Comparison of ENCODE assay signal across 20 mouse cellular contexts in the genomic region with DNA sequence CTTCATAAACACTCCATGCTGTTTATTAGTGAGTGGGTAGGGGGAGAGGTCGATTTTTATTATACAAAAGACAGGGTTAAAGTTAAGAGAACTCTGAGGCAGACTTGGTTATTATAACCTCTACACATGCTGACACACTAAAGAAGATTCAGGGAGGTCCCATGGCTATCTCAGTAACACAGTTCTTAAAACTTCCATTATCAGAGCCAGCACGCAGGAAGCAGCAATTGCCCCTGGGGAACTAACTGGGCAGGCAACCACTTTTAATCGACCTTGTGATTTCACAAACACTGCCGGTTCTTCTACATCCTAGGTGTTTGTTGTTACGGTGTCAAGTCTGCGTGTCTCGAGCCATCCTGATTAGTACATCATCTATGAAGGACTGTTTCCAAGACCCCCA. TPM values are rescaled to one million over a fixed set of nuclear protein-coding genes. Genes with fewer than 3 reads are reported as not detected.
DNase-seq lines count a peak whose midpoint lies in the region; ATAC-seq and TF ChIP-seq lines count a peak whose summit lies in the region.
"Had no signal": no experiment of that assay in that cellular context is flagged by ENCODE, and none has a peak within 500 bp of the region (broad histone marks: within the 10 kb centered on the region; RNA-seq: fewer than 3 reads in every experiment).

No protein-coding gene starts in this region.

- ATAC-seq in forebrain, embryonic 11.5 days (replicated peaks; ENCODE audit: low FRiP score) = no peak
- no peak for ATAC-seq in forebrain, postnatal 0 days
- ATAC-seq in liver, embryonic 14.5 days (ENCODE audit: insufficient read depth) = no peak; the same call in 1 of the 2 replicates
- ATAC-seq in hindbrain, embryonic 14.5 days (ENCODE audit: low FRiP score) = no peak
- ATAC-seq: forebrain, embryonic 15.5 days; hindbrain, postnatal 0 days had no signal

- peak; percentile 71 to 84 for TF ChIP-seq EP300 in MEL (IDR thresholded peaks at IDR 0.05; ENCODE audit: low read depth in 1 of 2, low read length in 2 of 2)
- TF ChIP-seq EP300 in liver, embryonic 14.5 days (IDR thresholded peaks at IDR 0.05; ENCODE audit: low read depth) = peak; percentile 24; the same call in 1 of the 2 replicates

- no peaks in the 10 kb centered on the region for H3K4me1 ChIP-seq in forebrain, embryonic 11.5 days (replicated peaks; ENCODE audit: control insufficient read depth, insufficient read depth, low read length)
- peaks cover 11% of the 10 kb centered on the region for H3K4me1 ChIP-seq in forebrain, postnatal 0 days (ENCODE audit: insufficient read depth)
- H3K4me1 ChIP-seq in MEL (ENCODE audit: control insufficient read depth in 1 of 2, insufficient read depth in 2 of 2, low read length in 2 of 2) = peaks cover 2 to 7% of the 10 kb centered on the region in 2 experiments; a peak in 2 of 4 replicates
- H3K4me1 ChIP-seq in liver, embryonic 14.5 days (replicated peaks; ENCODE audit: control insufficient read depth in 2 of 2, insufficient read depth in 2 of 2, low read length in 1 of 2) = peaks cover 0 to 5% of the 10 kb centered on the region in 2 experiments; a peak in 1 of 4 replicates
- H3K4me1 ChIP-seq in hindbrain, embryonic 10.5 days (replicated peaks) = no peaks in the 10 kb centered on the region
- H3K4me1 ChIP-seq in hindbrain, embryonic 14.5 days (replicated peaks; ENCODE audit: control insufficient read depth, insufficient read depth, low read length) = no peaks in the 10 kb centered on the region; the same call in none of the 2 replicates
- H3K4me1 ChIP-seq: embryonic facial prominence, embryonic 15.5 days had no signal

- H3K27me3 ChIP-seq in forebrain, embryonic 11.5 days (ENCODE audit: control insufficient read depth, insufficient read depth, low read length) = no peaks in the 10 kb centered on the region
- no peaks in the 10 kb centered on the region for H3K27me3 ChIP-seq in forebrain, postnatal 0 days (ENCODE audit: insufficient read depth, low read length)
- H3K27me3 ChIP-seq in MEL (ENCODE audit: control insufficient read depth in 1 of 2, insufficient read depth in 2 of 2, low read length in 2 of 2) = no peaks in the 10 kb centered on the region
- H3K27me3 ChIP-seq in liver, embryonic 14.5 days (ENCODE audit: control insufficient read depth, insufficient read depth, low read length) = no peaks in the 10 kb centered on the region
- H3K27me3 ChIP-seq in hindbrain, embryonic 10.5 days (ENCODE audit: insufficient read depth, poor library complexity, severe bottlenecking) = no peaks in the 10 kb centered on the region
- H3K27me3 ChIP-seq in hindbrain, embryonic 14.5 days (ENCODE audit: control insufficient read depth, insufficient read depth, low read length) = no peaks in the 10 kb centered on the region
- H3K27me3 ChIP-seq: embryonic facial prominence, embryonic 15.5 days; forebrain, embryonic 15.5 days; heart, embryonic 13.5 days; hindbrain, embryonic 12.5 days had no signal

- no peak overlapping the region for H3K27ac ChIP-seq in forebrain, embryonic 11.5 days (ENCODE audit: low read depth, low read length)
- H3K27ac ChIP-seq in forebrain, postnatal 0 days (ENCODE audit: low read depth, low read length) = no peak overlapping the region
- H3K27ac ChIP-seq in MEL (ENCODE audit: control insufficient read depth, low read depth, low read length) = no peak overlapping the region
- no peak overlapping the region for H3K27ac ChIP-seq in liver, embryonic 14.5 days
- no peak overlapping the region for H3K27ac ChIP-seq in hindbrain, embryonic 10.5 days
- no peak overlapping the region for H3K27ac ChIP-seq in hindbrain, embryonic 14.5 days
- H3K27ac ChIP-seq: embryonic facial prominence, embryonic 15.5 days; forebrain, embryonic 10.5 days; forebrain, embryonic 15.5 days; heart, embryonic 13.5 days; hindbrain, embryonic 12.5 days; hindbrain, postnatal 0 days had no signal

- no peak for TF ChIP-seq CTCF in forebrain, postnatal 0 days (IDR thresholded peaks at IDR 0.05; ENCODE audit: low read depth)
- TF ChIP-seq CTCF in MEL (IDR thresholded peaks at IDR 0.05 in 2 of 3, conservative IDR thresholded peaks at IDR 0.05 in 1 of 3; ENCODE audit: control insufficient read depth in 1 of 3, insufficient read depth in 1 of 3, low read depth in 2 of 3, low read length in 3 of 3, poor library complexity in 1 of 3, severe bottlenecking in 1 of 3) = no peak
- no peak for TF ChIP-seq CTCF in liver, embryonic 14.5 days (IDR thresholded peaks at IDR 0.05; ENCODE audit: low read depth)

- WGBS in forebrain, embryonic 11.5 days = 89% methylated on average over 7 of the region's 7 CpGs
- WGBS in forebrain, postnatal 0 days = 90% methylated on average over 7 of the region's 7 CpGs
- WGBS in liver, embryonic 14.5 days (ENCODE audit: insufficient replicate concordance) = 7% methylated on average over 7 of the region's 7 CpGs
- 90% methylated on average over 7 of the region's 7 CpGs for WGBS in hindbrain, embryonic 10.5 days
- WGBS in hindbrain, embryonic 14.5 days = 86% methylated on average over 7 of the region's 7 CpGs

- H3K9me3 ChIP-seq in forebrain, embryonic 11.5 days (ENCODE audit: control insufficient read depth, low read length) = no peaks in the 10 kb centered on the region
- H3K9me3 ChIP-seq in forebrain, postnatal 0 days (ENCODE audit: low read length) = no peaks in the 10 kb centered on the region
- no peaks in the 10 kb centered on the region for H3K9me3 ChIP-seq in MEL (replicated peaks; ENCODE audit: insufficient read depth, low read length)
- H3K9me3 ChIP-seq in liver, embryonic 14.5 days (ENCODE audit: control insufficient read depth, low read length) = no peaks in the 10 kb centered on the region
- no peaks in the 10 kb centered on the region for H3K9me3 ChIP-seq in hindbrain, embryonic 10.5 days
- H3K9me3 ChIP-seq in hindbrain, embryonic 14.5 days (ENCODE audit: control insufficient read depth, low read length) = no peaks in the 10 kb centered on the region
- H3K9me3 ChIP-seq: embryonic facial prominence, embryonic 15.5 days; forebrain, embryonic 10.5 days; forebrain, embryonic 15.5 days; heart, embryonic 13.5 days; hindbrain, embryonic 12.5 days had no signal

- no peak overlapping the region for H3K9ac ChIP-seq in forebrain, embryonic 11.5 days (ENCODE audit: low read length)
- no peak overlapping the region for H3K9ac ChIP-seq in forebrain, postnatal 0 days
- H3K9ac ChIP-seq in MEL (ENCODE audit: control insufficient read depth, low read depth, low read length, poor library complexity, severe bottlenecking) = no peak overlapping the region
- no peak overlapping the region for H3K9ac ChIP-seq in liver, embryonic 14.5 days (replicated peaks)
- no peak overlapping the region for H3K9ac ChIP-seq in hindbrain, embryonic 14.5 days
- H3K9ac ChIP-seq: embryonic facial prominence, embryonic 15.5 days; forebrain, embryonic 15.5 days; heart, embryonic 13.5 days; hindbrain, embryonic 12.5 days had no signal

- no peak for TF ChIP-seq RAD21 in MEL (IDR thresholded peaks at IDR 0.05; ENCODE audit: low read depth, low read length)

- no peak overlapping the region for H3K4me2 ChIP-seq in forebrain, embryonic 11.5 days (ENCODE audit: low read depth, low read length, severe bottlenecking)
- H3K4me2 ChIP-seq in forebrain, postnatal 0 days (ENCODE audit: low read depth) = no peak overlapping the region
- no peak overlapping the region for H3K4me2 ChIP-seq in liver, embryonic 14.5 days (ENCODE audit: low read depth)
- H3K4me2 ChIP-seq in hindbrain, embryonic 14.5 days (replicated peaks) = no peak overlapping the region
- H3K4me2 ChIP-seq: embryonic facial prominence, embryonic 15.5 days; forebrain, embryonic 15.5 days; heart, embryonic 13.5 days; hindbrain, embryonic 12.5 days had no signal

- peak; percentile 30 for DNase-seq in forebrain, embryonic 11.5 days (ENCODE audit: low spot score)
- DNase-seq in forebrain, postnatal 0 days = no peak
- DNase-seq in MEL (ENCODE audit: low read depth, low spot score) (peak; percentile 66), MEL-GATA-1-ER (ENCODE audit: extremely low read depth, low read depth) (peak; percentile 72)
- DNase-seq in liver, embryonic 14.5 days (ENCODE audit: low read depth in 3 of 3, low spot score in 3 of 3) = no peak
- no peak for DNase-seq in hindbrain, embryonic 10.5 days (ENCODE audit: low spot score)
- DNase-seq in hindbrain, embryonic 14.5 days (ENCODE audit: low spot score) = no peak
- DNase-seq: cerebellum, adult 11-12 months; cerebellum, adult 9-10 months; embryo, embryonic 11 days; gastrocnemius, postnatal 10 days; heart, postnatal 36 days; kidney, adult 11 months had no signal

- no peak overlapping the region for H3K4me3 ChIP-seq in forebrain, embryonic 11.5 days (ENCODE audit: low read depth, low read length)
- H3K4me3 ChIP-seq in forebrain, postnatal 0 days (ENCODE audit: low read depth, low read length) = no peak overlapping the region
- no peak overlapping the region for H3K4me3 ChIP-seq in MEL (ENCODE audit: control insufficient read depth in 1 of 2, insufficient read depth in 1 of 2, low read depth in 2 of 2, low read length in 2 of 2)
- no peak overlapping the region for H3K4me3 ChIP-seq in liver, embryonic 14.5 days (ENCODE audit: insufficient read depth in 1 of 2, low read depth in 2 of 2, low read length in 2 of 2)
- H3K4me3 ChIP-seq in hindbrain, embryonic 10.5 days = no peak overlapping the region
- H3K4me3 ChIP-seq in hindbrain, embryonic 14.5 days (replicated peaks; ENCODE audit: low read length) = no peak overlapping the region
- H3K4me3 ChIP-seq: embryonic facial prominence, embryonic 15.5 days; erythroblast, embryonic 14.5 days; forebrain, embryonic 10.5 days; forebrain, embryonic 15.5 days; heart, embryonic 13.5 days; hindbrain, embryonic 12.5 days had no signal

- TF ChIP-seq POLR2A in MEL (IDR thresholded peaks at IDR 0.05; ENCODE audit: control insufficient read depth in 1 of 2, insufficient read depth in 1 of 2, low read depth in 1 of 2, low read length in 2 of 2, poor library complexity in 1 of 2) = no peak

- no peaks in the 10 kb centered on the region for H3K79me2 ChIP-seq in MEL (ENCODE audit: control insufficient read depth, insufficient read depth, low read length, poor library complexity)

- H3K36me3 ChIP-seq in forebrain, embryonic 11.5 days (ENCODE audit: control insufficient read depth, insufficient read depth, low read length) = peaks cover 2% of the 10 kb centered on the region; the same call in 1 of the 2 replicates
- H3K36me3 ChIP-seq in forebrain, postnatal 0 days (ENCODE audit: insufficient read depth) = peaks cover 21% of the 10 kb centered on the region
- peaks cover 0 to 11% of the 10 kb centered on the region in 2 experiments; a peak in 2 of 4 replicates for H3K36me3 ChIP-seq in MEL (ENCODE audit: control insufficient read depth in 1 of 2, insufficient read depth in 2 of 2, low read length in 2 of 2)
- no peaks in the 10 kb centered on the region for H3K36me3 ChIP-seq in liver, embryonic 14.5 days (replicated peaks; ENCODE audit: control insufficient read depth, insufficient read depth, low read depth)
- H3K36me3 ChIP-seq in hindbrain, embryonic 10.5 days = peaks cover 60% of the 10 kb centered on the region
- peaks cover 61% of the 10 kb centered on the region for H3K36me3 ChIP-seq in hindbrain, embryonic 14.5 days (replicated peaks; ENCODE audit: control insufficient read depth, insufficient read depth)
- H3K36me3 ChIP-seq: embryonic facial prominence, embryonic 15.5 days; heart, embryonic 13.5 days had no signal

RNA-seq across cellular contexts. Expression of gene Gng2, which starts 22.4 kb away (rescaled TPM):
- polyA plus RNA-seq in forebrain, embryonic 11.5 days (2014; fragmentation: Nextera tagmentation; extraction: Ambion mirVana) = 138 and 142 TPM in 2 replicates
- 447 and 546 TPM in 2 replicates for total RNA-seq in forebrain, postnatal 0 days (2014; rRNA removed)
- polyA plus RNA-seq in forebrain, postnatal 0 days (2015; fragmentation: Nextera tagmentation; extraction: Ambion mirVana) = 367 and 462 TPM in 2 replicates
- 3.3 and 8.9 TPM in 2 replicates for total RNA-seq in MEL (2012; rRNA removed)
- polyA plus RNA-seq in MEL (2012; ENCODE audit: insufficient read depth in 1 of 2, insufficient read length in 2 of 2, low read depth in 1 of 2, low replicate concordance in 2 of 2, missing spikeins in 1 of 2) = 10 to 100 TPM in 1 of 2 experiments, not detected in 1; 17.2 TPM
- 2.7 and 5.2 TPM in 2 replicates for polyA plus RNA-seq in liver, embryonic 14.5 days (2012; rRNA removed)
- polyA plus RNA-seq in liver, embryonic 14.5 days (2014; fragmentation: Nextera tagmentation; extraction: Ambion mirVana) = 6.7 and 8.7 TPM in 2 replicates
- 105 and 141 TPM in 2 replicates for polyA plus RNA-seq in hindbrain, embryonic 10.5 days (2016; fragmentation: Nextera tagmentation; extraction: Ambion mirVana)
- polyA plus RNA-seq in hindbrain, embryonic 14.5 days (2014; fragmentation: Nextera tagmentation; extraction: Ambion mirVana) = 362 and 393 TPM in 2 replicates
- polyA plus RNA-seq: erythroblast, embryonic 14.5 days had no signal

Comparison
In these comparisons a context has a peak if more than half of its experiments do, and no peak if none do; other contexts are left out.
1. DNase-seq: peak in forebrain, embryonic 11.5 days (single experiment), MEL (single experiment) and MEL-GATA-1-ER (single experiment); none in forebrain, postnatal 0 days (single experiment), liver, embryonic 14.5 days (0 of 3), hindbrain, embryonic 10.5 days (single experiment) and hindbrain, embryonic 14.5 days (single experiment).